Mouse (Mus musculus) lung, embryonic 14.5 days (tissue): ENCODE results near the gene Retreg3. TPM values are rescaled to one million over a fixed set of nuclear protein-coding genes. Genes with fewer than 3 reads are reported as not detected.

Source experiments
- ATAC-seq: fragments of 200-750 bp; cut with Nextera tagmentation; 2 replicates; pipeline ENCODE4 v1.8.0; 2017; ENCODE audit warnings: mild to moderate bottlenecking, moderate TSS enrichment, moderate library complexity; ENCODE audit not compliant: insufficient read depth
- DNase-seq: peaks from one replicate; pipeline ENCODE4 v3.0.0-alpha.2; 2015
- H3K27ac ChIP-seq: fragments of 300-500 bp; sonication (generic); 2 replicates; pipeline ENCODE4 v1.5.1; 2014; ENCODE audit warnings: low read depth, mild to moderate bottlenecking, moderate library complexity
- H3K27me3 ChIP-seq: fragments of 300-500 bp; sonication (generic); 2 replicates; pipeline ENCODE4 v1.6.1; 2014; ENCODE audit warnings: low read length, control low read depth; ENCODE audit not compliant: insufficient read depth
- H3K36me3 ChIP-seq: fragments of 300-500 bp; sonication (generic); 2 replicates; pipeline ENCODE4 v1.6.1; 2014; ENCODE audit warnings: control low read depth; ENCODE audit not compliant: insufficient read depth
- H3K4me1 ChIP-seq: fragments of 300-500 bp; sonication (generic); 2 replicates; pipeline ENCODE4 v1.6.1; 2014; ENCODE audit warnings: antibody characterized with exemption, control low read depth; ENCODE audit not compliant: insufficient read depth
- H3K4me2 ChIP-seq: fragments of 300-500 bp; sonication (generic); 2 replicates; pipeline ENCODE4 v1.6.1; 2014; ENCODE audit warnings: mild to moderate bottlenecking
- H3K4me3 ChIP-seq: fragments of 300-500 bp; sonication (generic); 2 replicates; pipeline ENCODE4 v1.5.1; 2014; ENCODE audit warnings: low read depth, low read length
- H3K9ac ChIP-seq: fragments of 300-500 bp; sonication (generic); 2 replicates; pipeline ENCODE4 v1.6.1; 2014
- H3K9me3 ChIP-seq: fragments of 300-500 bp; sonication (generic); 2 replicates; pipeline ENCODE4 v1.6.1; 2016; ENCODE audit warnings: low read depth, low read length, control low read depth
- CTCF ChIP-seq: IDR thresholded peaks from 2 replicates; pipeline ENCODE4 v1.5.1; 2016; ENCODE audit warnings: antibody characterized with exemption, low read depth
- WGBS: fragments of 180-500 bp; shearing (Covaris S2); extraction: QIAGEN DNeasy Blood & Tissue Kit; methylation state at CpG from one replicate; pipeline ENCODE4 v1.1.7; 2014; 5-methylcytosine and 5-hydroxymethylcytosine counted together
- polyA plus RNA-seq: library from polyadenylated mRNA; unstranded; fragments of >200 nt; fragmentation: Nextera tagmentation; extraction: Ambion mirVana; gene quantifications from 2 replicates; pipeline ENCODE4 v1.2.1, GENCODE M21; 2014

Gene Retreg3
- polyA plus RNA-seq, 1 experiment from 2014 or later: 9.3 TPM

GRCm38 (mm10) chr11:101155728-101156371 is 36.2 kb upstream of the Retreg3 start, which contains the start of gene Tubg2:
Gene Tubg2, plus strand, starts transcription at chr11:101155907.
- H3K4me3 ChIP-seq: peak within 1 kb of the TSS; percentile 40
- peak within 1 kb of the TSS; percentile 56 for H3K9ac ChIP-seq
- no peaks in the 10 kb centered on the region for H3K27me3 ChIP-seq
- peak; percentile 13; the same call in 1 of the 2 replicates for TF ChIP-seq CTCF
- ATAC-seq (peak; percentile 85), DNase-seq (peak; percentile 84)
- no peaks in the 10 kb centered on the region for H3K36me3 ChIP-seq
- WGBS: 2% methylated on average over 36 of the region's 36 CpGs
- H3K4me2 ChIP-seq: peak within 1 kb of the TSS; percentile 83
- no peaks in the 10 kb centered on the region for H3K4me1 ChIP-seq
- no peaks in the 10 kb centered on the region for H3K9me3 ChIP-seq
- H3K27ac ChIP-seq: peak within 1 kb of the TSS; percentile 32; the same call in 1 of the 2 replicates

- H3K4me2 ChIP-seq: 0 out of 2 replicates have a peak overlapping the region, but pooled peaks have one; percentile 83
- no peak for DNase-seq
- no peak for ATAC-seq
- 64% methylated on average over 6 of the region's 6 CpGs for WGBS
- no peak for TF ChIP-seq CTCF
- no peak overlapping the region for H3K27ac ChIP-seq
- H3K36me3 ChIP-seq: no peaks in the 10 kb centered on the region
- no peaks in the 10 kb centered on the region for H3K27me3 ChIP-seq
- H3K9me3 ChIP-seq: no peaks in the 10 kb centered on the region
- H3K4me3 ChIP-seq: no peak overlapping the region
- no peaks in the 10 kb centered on the region for H3K4me1 ChIP-seq
- H3K9ac ChIP-seq: no peak overlapping the region
Measured at GRCm38 (mm10) chr11:101155151-101155550, 35.5 kb upstream of the Retreg3 start.

DNA sequence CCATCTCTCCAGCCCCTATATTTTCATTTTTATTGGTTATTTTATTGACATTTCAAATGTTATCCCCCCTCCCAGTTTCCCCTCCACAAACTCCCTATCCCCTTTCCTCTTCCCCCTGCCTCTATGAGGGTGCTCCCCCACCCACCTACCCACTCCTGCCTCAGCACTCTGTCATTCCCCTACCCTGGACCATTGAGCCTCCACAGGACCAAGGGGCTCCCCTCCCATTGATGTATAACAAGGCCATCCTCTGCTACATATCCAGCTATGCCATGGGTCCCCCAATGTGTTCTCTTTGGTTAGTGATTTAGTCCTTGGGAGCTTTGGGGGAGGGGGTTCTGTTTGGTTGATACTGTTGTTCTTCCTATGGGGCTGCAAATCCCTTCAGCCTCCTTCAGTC is 35.0 kb upstream of the Retreg3 start:
- H3K9ac ChIP-seq: no peak overlapping the region
- H3K27me3 ChIP-seq: no peaks in the 10 kb centered on the region
- no peaks in the 10 kb centered on the region for H3K4me1 ChIP-seq
- H3K4me2 ChIP-seq: no peak overlapping the region
- no peaks in the 10 kb centered on the region for H3K9me3 ChIP-seq
- no peaks in the 10 kb centered on the region for H3K36me3 ChIP-seq
- H3K27ac ChIP-seq: no peak overlapping the region
- no peak for DNase-seq
- ATAC-seq: no peak
- TF ChIP-seq CTCF: no peak
- H3K4me3 ChIP-seq: no peak overlapping the region

DNA sequence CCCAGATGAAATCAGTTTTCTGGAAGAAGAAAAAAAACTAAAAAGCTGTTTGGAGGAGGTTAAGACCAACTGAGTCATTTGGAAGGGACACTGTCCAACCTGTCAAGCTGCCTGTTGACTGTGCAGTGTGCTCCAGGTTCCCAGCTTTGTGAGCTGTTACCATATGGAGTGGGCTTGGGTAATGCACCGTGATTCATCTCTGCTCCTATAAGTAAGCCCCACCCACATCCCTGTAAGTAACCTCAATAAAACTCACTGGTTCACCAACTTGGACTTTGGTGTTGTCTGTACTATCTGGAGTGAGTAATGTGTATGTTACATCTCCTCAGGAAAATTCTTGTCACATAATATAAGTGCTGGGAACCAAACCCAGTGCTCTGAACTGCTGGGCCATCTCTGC is 33.1 kb upstream of the Retreg3 start:
- Histone ChIP-seq H3K27me3 (no peaks in the 10 kb centered on the region), H3K27ac (no peak overlapping the region), H3K9ac (no peak overlapping the region), H3K4me2 (no peak overlapping the region), H3K4me1 (0 out of 2 replicates have a peak, but pooled peaks cover 4% of the 10 kb centered on the region), H3K36me3 (no peaks in the 10 kb centered on the region), H3K9me3 (no peaks in the 10 kb centered on the region), H3K4me3 (no peak overlapping the region)
- 74% methylated on average over 1 of the region's 1 CpGs for WGBS
- ATAC-seq: no peak
- no peak for DNase-seq
- no peak for TF ChIP-seq CTCF

- Histone ChIP-seq H3K4me3 (no peak overlapping the region), H3K4me1 (0 out of 2 replicates have a peak, but pooled peaks cover 4% of the 10 kb centered on the region), H3K9me3 (no peaks in the 10 kb centered on the region), H3K27me3 (no peaks in the 10 kb centered on the region), H3K9ac (no peak overlapping the region), H3K27ac (no peak overlapping the region), H3K36me3 (no peaks in the 10 kb centered on the region), H3K4me2 (no peak overlapping the region)
- 54% methylated on average over 2 of the region's 2 CpGs for WGBS
- ATAC-seq: no peak
- no peak for TF ChIP-seq CTCF
- no peak for DNase-seq
Measured at GRCm38 (mm10) chr11:101151063-101151462, 31.4 kb upstream of the Retreg3 start.

- 25% methylated on average over 9 of the region's 9 CpGs for WGBS
- H3K27ac ChIP-seq: peak overlapping the region; percentile 74
- ATAC-seq: peak; percentile 66
- H3K4me3 ChIP-seq: no peak overlapping the region
- H3K36me3 ChIP-seq: no peaks in the 10 kb centered on the region
- no peaks in the 10 kb centered on the region for H3K9me3 ChIP-seq
- DNase-seq: peak; percentile 86
- H3K9ac ChIP-seq: no peak overlapping the region
- no peak for TF ChIP-seq CTCF
- no peak overlapping the region for H3K4me2 ChIP-seq
- 0 out of 2 replicates have a peak, but pooled peaks cover 4% of the 10 kb centered on the region for H3K4me1 ChIP-seq
- no peaks in the 10 kb centered on the region for H3K27me3 ChIP-seq
Measured at GRCm38 (mm10) chr11:101149178-101150105, 29.7 kb upstream of the Retreg3 start.

- H3K9ac ChIP-seq: no peak overlapping the region
- H3K27ac ChIP-seq: peak overlapping the region; percentile 74; the same call in 1 of the 2 replicates
- ATAC-seq (no peak), DNase-seq (no peak)
- no peaks in the 10 kb centered on the region for H3K9me3 ChIP-seq
- H3K4me1 ChIP-seq: 0 out of 2 replicates have a peak, but pooled peaks cover 4% of the 10 kb centered on the region
- 64% methylated on average over 10 of the region's 10 CpGs for WGBS
- no peak for TF ChIP-seq CTCF
- H3K27me3 ChIP-seq: no peaks in the 10 kb centered on the region
- no peak overlapping the region for H3K4me2 ChIP-seq
- no peak overlapping the region for H3K4me3 ChIP-seq
- H3K36me3 ChIP-seq: no peaks in the 10 kb centered on the region
Measured at GRCm38 (mm10) chr11:101148751-101149150, 29.1 kb upstream of the Retreg3 start.
